Comparison of ENCODE assay signal across 8 mouse cellular contexts in the genomic region with DNA sequence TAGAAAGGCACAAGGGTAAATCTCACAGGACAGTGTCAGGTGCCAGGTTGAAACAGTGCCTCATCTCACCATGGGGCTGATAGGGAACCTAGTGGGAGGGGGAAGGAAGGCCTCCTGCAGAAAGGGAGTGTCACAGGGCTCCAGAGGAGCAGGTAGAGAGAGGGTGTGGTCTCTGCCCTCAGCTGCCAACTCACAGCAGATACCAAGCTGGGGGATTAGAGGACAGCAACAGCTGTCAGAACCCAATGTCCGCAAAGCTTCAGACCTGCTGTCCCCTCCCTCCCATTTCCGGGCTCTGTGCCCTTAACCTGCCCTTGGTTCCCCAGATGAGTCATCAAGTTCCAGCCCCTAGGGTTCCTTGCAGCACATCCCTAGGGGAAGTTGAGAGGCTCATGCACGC. TPM values are rescaled to one million over a fixed set of nuclear protein-coding genes. Genes with fewer than 3 reads are reported as not detected.
DNase-seq lines count a peak whose midpoint lies in the region; ATAC-seq and TF ChIP-seq lines count a peak whose summit lies in the region.
"Had no signal": no experiment of that assay in that cellular context is flagged by ENCODE, and none has a peak within 500 bp of the region (broad histone marks: within the 10 kb centered on the region; RNA-seq: fewer than 3 reads in every experiment).

No protein-coding gene starts in this region.

- no peak for TF ChIP-seq CTCF in cerebellum, adult 2 months (IDR thresholded peaks at IDR 0.05; ENCODE audit: borderline replicate concordance, insufficient read depth, low read depth, low read length)

- TF ChIP-seq POLR2A in cerebellum, adult 2 months (IDR thresholded peaks at IDR 0.05; ENCODE audit: borderline replicate concordance, insufficient read depth, low read length), result no peak

- DNase-seq in 3134 (ENCODE audit: extremely low read depth, insufficient read length, low spot score) (peak; percentile 66), 416B (ENCODE audit: low read depth) (peak; percentile 66)
- DNase-seq in retina, postnatal 1 day, result no peak
- no peak for DNase-seq in cerebellum, adult 11-12 months
- DNase-seq in cerebellum, adult 2 months, result no peak

- H3K27ac ChIP-seq in liver, embryonic 15.5 days (replicated peaks), result peak overlapping the region; percentile 100
- H3K27ac ChIP-seq in cerebellum, adult 2 months (ENCODE audit: insufficient read depth, low read length), result no peak overlapping the region
- H3K27ac ChIP-seq: midbrain, embryonic 15.5 days had no signal

- peak overlapping the region; percentile 43 for H3K9ac ChIP-seq in liver, embryonic 15.5 days
- H3K9ac ChIP-seq: midbrain, embryonic 15.5 days had no signal

- peak; percentile 69 for ATAC-seq in erythroblast, adult 5-6 weeks (replicated peaks; ENCODE audit: low FRiP score, poor library complexity, severe bottlenecking)
- ATAC-seq in liver, embryonic 15.5 days (ENCODE audit: insufficient read depth), result peak; percentile 56
- ATAC-seq: midbrain, embryonic 15.5 days had no signal

- H3K4me2 ChIP-seq in liver, embryonic 15.5 days, result peak overlapping the region; percentile 57
- H3K4me2 ChIP-seq: midbrain, embryonic 15.5 days had no signal

- no peaks in the 10 kb centered on the region for H3K9me3 ChIP-seq in liver, embryonic 15.5 days (replicated peaks)
- H3K9me3 ChIP-seq: midbrain, embryonic 15.5 days had no signal

- H3K27me3 ChIP-seq in liver, embryonic 15.5 days, result no peaks in the 10 kb centered on the region
- no peaks in the 10 kb centered on the region for H3K27me3 ChIP-seq in cerebellum, adult 2 months (ENCODE audit: control insufficient read depth, insufficient read depth, low read length)
- H3K27me3 ChIP-seq: midbrain, embryonic 15.5 days had no signal

- 23% methylated on average over 3 of the region's 3 CpGs for WGBS in liver, embryonic 15.5 days (ENCODE audit: insufficient replicate concordance)
- 28% methylated on average over 3 of the region's 3 CpGs for WGBS in cerebellum, adult 2 months

- no peaks in the 10 kb centered on the region for H3K36me3 ChIP-seq in liver, embryonic 15.5 days (replicated peaks)
- H3K36me3 ChIP-seq: midbrain, embryonic 15.5 days had no signal

- peak overlapping the region; percentile 4 for H3K4me3 ChIP-seq in liver, embryonic 15.5 days (replicated peaks)
- no peak overlapping the region for H3K4me3 ChIP-seq in cerebellum, adult 2 months (replicated peaks; ENCODE audit: insufficient read depth, low read depth, low read length)
- H3K4me3 ChIP-seq: midbrain, embryonic 15.5 days had no signal

- peaks cover 95% of the 10 kb centered on the region for H3K4me1 ChIP-seq in liver, embryonic 15.5 days (replicated peaks)
- no peaks in the 10 kb centered on the region; the same call in 1 of the 2 replicates for H3K4me1 ChIP-seq in cerebellum, adult 2 months (ENCODE audit: control insufficient read depth, insufficient read depth, low read length)

RNA-seq across cellular contexts. Expression of a gene that starts 18.8 kb away (rescaled TPM):
- 71.9 and 86.1 TPM in 2 replicates for total RNA-seq in erythroblast, adult 5-6 weeks (2015; ENCODE audit: low replicate concordance)
- 54.2 and 57.9 TPM in 2 replicates for total RNA-seq in erythroblast, adult 5-6 weeks (2017; ENCODE audit: low replicate concordance)
- polyA plus RNA-seq in liver, embryonic 15.5 days (2015; fragmentation: Nextera tagmentation; extraction: Ambion mirVana), result 6.4 and 7.1 TPM in 2 replicates
- polyA plus RNA-seq in cerebellum, adult 2 months (2012; rRNA removed), result 110 and 122 TPM in 2 replicates
- polyA plus RNA-seq: midbrain, embryonic 15.5 days had no signal

RNA-seq across cellular contexts. Expression of a gene that starts 31.5 kb away (rescaled TPM):
- total RNA-seq in erythroblast, adult 5-6 weeks (2015; ENCODE audit: low replicate concordance), result 9.8 and 15.0 TPM in 2 replicates
- total RNA-seq in erythroblast, adult 5-6 weeks (2017; ENCODE audit: low replicate concordance), result 9.4 and 13.0 TPM in 2 replicates
- 20.1 and 22.1 TPM in 2 replicates for polyA plus RNA-seq in liver, embryonic 15.5 days (2015; fragmentation: Nextera tagmentation; extraction: Ambion mirVana)
- 3.5 and 5.4 TPM in 2 replicates for polyA plus RNA-seq in cerebellum, adult 2 months (2012; rRNA removed)

RNA-seq across cellular contexts. Expression of a gene that starts 36.7 kb away (rescaled TPM):
- 4.8 and 6.7 TPM in 2 replicates for total RNA-seq in erythroblast, adult 5-6 weeks (2015; ENCODE audit: low replicate concordance)
- 3.5 and 5.5 TPM in 2 replicates for total RNA-seq in erythroblast, adult 5-6 weeks (2017; ENCODE audit: low replicate concordance)
- polyA plus RNA-seq in liver, embryonic 15.5 days (2015; fragmentation: Nextera tagmentation; extraction: Ambion mirVana), result 6.9 and 7.0 TPM in 2 replicates
- 3.2 and 3.9 TPM in 2 replicates for polyA plus RNA-seq in cerebellum, adult 2 months (2012; rRNA removed)

Comparison
In these comparisons a context has a peak if more than half of its experiments do, and no peak if none do; other contexts are left out.
1. DNase-seq: peak in 3134 (single experiment) and 416B (single experiment); none in retina, postnatal 1 day (single experiment), cerebellum, adult 11-12 months (single experiment) and cerebellum, adult 2 months (0 of 2).
2. RNA of a gene that starts 18.8 kb away (polyA plus RNA-seq): 110 to 122 TPM in cerebellum, adult 2 months; 6.4 to 7.1 TPM in liver, embryonic 15.5 days; every median in the first group is over 10 times any median in the second.